Mouse (Mus musculus) embryonic facial prominence, embryonic 14.5 days (tissue): ENCODE results near the gene Abat. TPM values are rescaled to one million over a fixed set of nuclear protein-coding genes. Genes with fewer than 3 reads are reported as not detected.
A peak's percentile ranks its signal among the peaks of the same experiment; 100 is the strongest.
"Not testable (repeated sequence)": the region's sequence is repeated elsewhere in the genome, so short reads cannot be mapped to it uniquely, and the experiment has no call there.

Source experiments
- ATAC-seq: fragments of 200-750 bp; cut with Nextera tagmentation; 2 replicates; pipeline ENCODE4 v1.8.0; 2017; ENCODE audit warnings: low read depth, moderate number of reproducible peaks, moderate TSS enrichment
- DNase-seq: peaks from one replicate; pipeline ENCODE4 v3.0.0-alpha.2; 2015; ENCODE audit warnings: low spot score
- H3K27ac ChIP-seq: fragments of 300-500 bp; sonication (generic); replicated peaks from 2 replicates; pipeline ENCODE4 v1.5.1; 2014; ENCODE audit warnings: low read depth, mild to moderate bottlenecking, low read length, moderate library complexity
- H3K27me3 ChIP-seq: fragments of 300-500 bp; sonication (generic); replicated peaks from 2 replicates; pipeline ENCODE4 v1.6.1; 2014; ENCODE audit warnings: low read length; ENCODE audit not compliant: control insufficient read depth, insufficient read depth
- H3K36me3 ChIP-seq: fragments of 300-500 bp; sonication (generic); 2 replicates; pipeline ENCODE4 v1.6.1; 2014; ENCODE audit warnings: low read length, mixed read lengths; ENCODE audit not compliant: control insufficient read depth, insufficient read depth
- H3K4me1 ChIP-seq: fragments of 300-500 bp; sonication (generic); 2 replicates; pipeline ENCODE4 v1.6.1; 2014; ENCODE audit warnings: antibody characterized with exemption, low read length; ENCODE audit not compliant: control insufficient read depth, insufficient read depth
- H3K4me2 ChIP-seq: fragments of 300-500 bp; sonication (generic); 2 replicates; pipeline ENCODE4 v1.6.1; 2014; ENCODE audit warnings: low read depth, mild to moderate bottlenecking, low read length, moderate library complexity, mixed read lengths
- H3K4me3 ChIP-seq: fragments of 300-500 bp; sonication (generic); 2 replicates; pipeline ENCODE4 v1.5.1; 2014; ENCODE audit warnings: low read depth, mild to moderate bottlenecking, low read length
- H3K9ac ChIP-seq: fragments of 300-500 bp; sonication (generic); 2 replicates; pipeline ENCODE4 v1.6.1; 2014; ENCODE audit warnings: low read depth, mild to moderate bottlenecking, low read length, moderate library complexity, mixed read lengths
- H3K9me3 ChIP-seq: fragments of 300-500 bp; sonication (generic); 2 replicates; pipeline ENCODE4 v1.6.1; 2016; ENCODE audit warnings: low read length; ENCODE audit not compliant: control insufficient read depth
- WGBS: fragments of 180-500 bp; shearing (Covaris S2); extraction: QIAGEN DNeasy Blood & Tissue Kit; methylation state at CpG from one replicate; pipeline ENCODE4 v1.1.7; 2014; 5-methylcytosine and 5-hydroxymethylcytosine counted together
- polyA plus RNA-seq: library from polyadenylated mRNA; unstranded; fragments of >200 nt; fragmentation: Nextera tagmentation; extraction: Ambion mirVana; gene quantifications from 2 replicates; pipeline ENCODE4 v1.2.1, GENCODE M21; 2014

Gene Abat
- polyA plus RNA-seq, 1 experiment from 2014 or later = 18.0 TPM

DNA sequence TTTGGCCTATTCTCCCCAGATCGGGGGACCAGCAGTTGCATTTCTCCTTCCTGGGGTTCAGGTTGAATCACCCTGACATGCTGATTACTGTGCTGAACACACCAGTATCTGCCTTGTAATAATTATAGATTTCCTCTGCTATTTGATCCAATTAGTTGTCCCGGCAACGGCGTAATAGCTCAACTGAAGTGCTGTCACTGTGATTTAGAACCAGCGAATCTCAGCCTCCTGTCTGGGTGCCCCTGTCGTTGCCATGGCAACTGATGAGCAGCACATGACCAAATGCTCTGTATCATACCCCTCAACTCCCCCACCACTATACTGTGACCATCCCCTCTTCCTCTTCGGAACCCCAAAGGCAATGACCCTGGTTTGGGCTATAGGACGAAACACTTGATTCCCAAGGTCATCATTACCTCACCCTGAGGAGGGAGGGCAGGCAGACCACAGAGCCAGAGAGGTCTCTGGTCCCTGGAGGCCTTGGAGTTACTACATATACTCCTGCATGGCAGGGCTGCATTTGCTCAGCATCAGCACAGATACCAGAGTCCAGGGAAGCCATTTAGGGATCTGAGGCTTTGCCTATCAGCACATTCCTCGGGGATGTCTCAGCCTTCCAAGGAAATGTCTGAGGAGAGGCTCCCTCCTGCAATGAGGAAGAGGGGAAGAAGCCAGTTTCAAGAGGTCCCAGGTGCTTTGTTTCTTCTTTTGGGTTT lies 26.1 kb downstream of the Abat start:
- no peaks in the 10 kb centered on the region for H3K27me3 ChIP-seq
- DNase-seq (peak; percentile 74), ATAC-seq (peak; percentile 84)
- H3K27ac ChIP-seq = no peak overlapping the region; the same call in 1 of the 2 replicates
- H3K4me2 ChIP-seq = no peak overlapping the region
- H3K9me3 ChIP-seq = no peaks in the 10 kb centered on the region
- no peaks in the 10 kb centered on the region for H3K36me3 ChIP-seq
- peaks cover 23% of the 10 kb centered on the region for H3K4me1 ChIP-seq
- WGBS = 37% methylated on average over 9 of the region's 9 CpGs
- H3K4me3 ChIP-seq = no peak overlapping the region
- H3K9ac ChIP-seq = no peak overlapping the region

DNA sequence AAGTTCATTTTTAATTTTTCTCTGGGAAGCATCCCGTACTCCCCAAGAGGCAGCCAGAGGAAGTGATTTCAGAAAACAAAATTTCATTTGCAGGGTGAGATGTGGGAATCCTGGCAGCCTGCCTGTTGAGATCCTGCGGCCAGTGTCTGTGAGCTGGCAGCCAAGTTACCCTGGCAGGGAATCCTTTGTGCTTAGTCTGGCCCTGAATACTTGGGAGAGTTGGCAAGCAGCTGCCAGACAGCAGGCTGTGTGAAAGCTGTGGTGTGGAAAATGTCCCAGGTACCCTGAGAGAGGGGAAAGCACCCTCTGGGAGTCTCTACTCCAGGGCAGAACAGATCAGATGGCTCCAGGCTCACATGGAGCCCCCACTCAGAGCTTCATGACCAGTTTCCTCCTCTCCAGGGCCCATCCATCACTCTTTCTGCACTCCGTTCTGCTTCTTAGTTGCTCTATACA lies 27.7 kb downstream of the Abat start:
- no peaks in the 10 kb centered on the region for H3K36me3 ChIP-seq
- ATAC-seq (peak; percentile 69), DNase-seq (peak; percentile 86)
- H3K4me3 ChIP-seq = no peak overlapping the region
- H3K27ac ChIP-seq = peak overlapping the region; percentile 30
- no peak overlapping the region for H3K4me2 ChIP-seq
- H3K9me3 ChIP-seq = no peaks in the 10 kb centered on the region
- H3K4me1 ChIP-seq = peaks cover 23% of the 10 kb centered on the region
- H3K9ac ChIP-seq = no peak overlapping the region
- no peaks in the 10 kb centered on the region for H3K27me3 ChIP-seq
- 34% methylated on average over 3 of the region's 3 CpGs for WGBS

DNA sequence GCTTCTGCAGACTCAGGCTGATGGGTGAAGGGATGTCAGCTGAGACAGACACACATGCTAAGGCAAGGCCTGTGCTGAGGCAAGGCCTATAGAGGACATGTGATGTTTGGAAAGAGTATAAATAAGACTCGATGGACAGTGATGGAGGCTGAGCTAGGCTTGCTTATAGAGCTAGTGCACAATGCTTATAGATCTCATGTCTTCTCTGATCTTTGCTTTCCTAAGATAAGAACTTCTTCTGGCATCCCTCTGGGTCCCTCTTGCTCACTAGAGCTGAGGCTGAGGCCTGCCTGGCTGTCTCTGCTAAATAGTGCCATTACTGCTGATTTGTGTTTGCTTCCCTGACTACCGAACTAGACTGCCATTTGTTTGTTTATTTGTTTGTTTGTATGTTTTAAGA lies 34.6 kb downstream of the Abat start:
- no peak for DNase-seq
- Histone ChIP-seq H3K9ac (no peak overlapping the region), H3K36me3 (no peaks in the 10 kb centered on the region), H3K4me3 (no peak overlapping the region), H3K4me2 (no peak overlapping the region), H3K27ac (no peak overlapping the region), H3K9me3 (no peaks in the 10 kb centered on the region), H3K4me1 (no peaks in the 10 kb centered on the region), H3K27me3 (no peaks in the 10 kb centered on the region)
- ATAC-seq = no peak
- 93% methylated on average over 2 of the region's 2 CpGs for WGBS

DNA sequence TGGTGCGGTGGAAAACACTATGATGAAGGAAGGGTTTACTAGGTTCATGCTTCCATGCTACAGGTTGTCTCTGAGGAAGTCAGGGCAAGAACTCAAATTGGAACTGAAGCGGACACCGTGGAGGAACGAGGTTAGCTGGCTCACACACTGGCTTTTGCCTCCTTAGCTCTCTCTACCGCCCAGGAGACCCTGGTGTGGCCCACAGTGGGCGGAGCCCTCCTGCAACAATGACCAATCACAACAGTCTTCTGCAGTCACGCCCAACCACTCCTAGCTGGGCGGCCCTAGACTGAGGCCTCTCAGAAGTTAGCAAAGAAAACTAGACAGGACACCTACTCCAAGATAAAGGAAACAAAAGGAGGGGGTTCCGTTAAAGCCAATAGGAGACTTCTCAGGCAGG lies 36.3 kb downstream of the Abat start:
- H3K4me1 ChIP-seq = no peaks in the 10 kb centered on the region
- WGBS = 79% methylated on average over 9 of the region's 9 CpGs
- no peak for DNase-seq
- 0 out of 2 replicates have a peak, but pooled peaks cover 3% of the 10 kb centered on the region for H3K9me3 ChIP-seq
- no peak for ATAC-seq
- no peak overlapping the region for H3K27ac ChIP-seq
- no peak overlapping the region for H3K4me3 ChIP-seq
- H3K9ac ChIP-seq = no peak overlapping the region
- no peak overlapping the region for H3K4me2 ChIP-seq
- H3K27me3 ChIP-seq = no peaks in the 10 kb centered on the region
- no peaks in the 10 kb centered on the region for H3K36me3 ChIP-seq

DNA sequence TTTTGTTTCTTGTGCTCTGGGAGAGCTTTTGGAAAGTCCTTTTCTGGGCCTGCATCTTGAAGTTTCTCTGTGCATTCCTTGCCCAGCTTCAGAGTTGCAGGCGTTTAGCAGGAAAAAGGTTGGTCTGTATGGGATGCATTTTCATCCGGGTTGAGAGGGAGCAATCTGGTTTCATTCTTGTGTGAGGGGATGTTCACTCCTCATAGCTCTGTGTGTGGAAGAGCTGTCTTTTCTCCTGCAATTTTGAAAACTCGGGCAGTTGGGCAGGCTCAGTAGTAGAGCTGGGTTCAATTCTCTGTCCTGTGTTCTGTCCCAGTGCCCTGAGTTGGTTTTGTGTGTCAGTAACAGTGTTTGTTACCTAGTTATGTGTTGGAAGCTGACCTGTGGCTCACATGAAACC lies 41.1 kb downstream of the Abat start:
- Histone ChIP-seq H3K27me3 (no peaks in the 10 kb centered on the region), H3K4me1 (no peaks in the 10 kb centered on the region), H3K9ac (no peak overlapping the region), H3K36me3 (no peaks in the 10 kb centered on the region), H3K9me3 (peaks cover 20% of the 10 kb centered on the region), H3K4me2 (no peak overlapping the region), H3K27ac (no peak overlapping the region), H3K4me3 (no peak overlapping the region)
- DNase-seq (no peak), ATAC-seq (no peak)
- 77% methylated on average over 3 of the region's 3 CpGs for WGBS

- not testable (repeated sequence) for ATAC-seq, H3K4me3 ChIP-seq, H3K27ac ChIP-seq, H3K36me3 ChIP-seq, H3K27me3 ChIP-seq, H3K9ac ChIP-seq, H3K4me1 ChIP-seq, DNase-seq, H3K4me2 ChIP-seq
- WGBS = 100% methylated on average over 2 of the region's 2 CpGs
- H3K9me3 ChIP-seq = peaks cover 20% of the 10 kb centered on the region
Measured at GRCm38 (mm10) chr16:8554751-8555150, 41.5 kb downstream of the Abat start.

DNA sequence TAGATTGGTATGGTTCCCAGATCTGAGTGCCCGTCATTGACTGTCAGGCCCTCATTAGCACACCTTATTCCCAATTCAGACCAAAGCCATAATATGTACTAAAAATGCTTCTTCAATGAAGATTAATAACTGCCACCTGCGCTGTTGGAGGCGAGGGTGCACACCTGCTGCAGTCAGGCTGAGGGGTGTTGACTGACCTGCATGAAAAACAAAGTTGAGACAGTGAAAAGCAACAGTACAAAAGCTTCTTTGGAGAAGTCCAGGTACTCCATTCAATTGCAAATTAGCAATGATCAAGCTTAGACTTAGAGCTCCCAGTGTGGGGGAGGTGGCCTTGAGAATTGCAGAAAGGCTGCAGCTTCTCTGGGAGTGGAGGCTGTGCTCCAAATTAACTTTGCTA lies 42.1 kb downstream of the Abat start:
- H3K4me1 ChIP-seq, H3K4me3 ChIP-seq, DNase-seq, H3K36me3 ChIP-seq, H3K9ac ChIP-seq, H3K4me2 ChIP-seq, H3K27me3 ChIP-seq, ATAC-seq, H3K27ac ChIP-seq: not testable (repeated sequence)
- WGBS = 81% methylated on average over 3 of the region's 3 CpGs
- peaks cover 25% of the 10 kb centered on the region for H3K9me3 ChIP-seq

GRCm38 (mm10) chr16:8560079-8560478 lies 46.9 kb downstream of the Abat start:
- H3K27me3 ChIP-seq = no peaks in the 10 kb centered on the region
- ATAC-seq (no peak), DNase-seq (no peak)
- H3K27ac ChIP-seq = no peak overlapping the region
- peaks cover 22% of the 10 kb centered on the region for H3K9me3 ChIP-seq
- H3K36me3 ChIP-seq = no peaks in the 10 kb centered on the region
- H3K4me2 ChIP-seq = no peak overlapping the region
- H3K4me1 ChIP-seq = no peaks in the 10 kb centered on the region
- H3K9ac ChIP-seq = no peak overlapping the region
- no peak overlapping the region for H3K4me3 ChIP-seq
- WGBS = 96% methylated on average over 17 of the region's 17 CpGs

- not testable (repeated sequence) for ATAC-seq
Measured at GRCm38 (mm10) chr16:8561101-8561500, 47.9 kb downstream of the Abat start.

More at GRCm38 (mm10) chr16:8561101-8561500, 47.9 kb downstream of the Abat start:
- H3K4me2 ChIP-seq, H3K27me3 ChIP-seq, H3K4me1 ChIP-seq, DNase-seq, H3K9ac ChIP-seq, H3K4me3 ChIP-seq, H3K27ac ChIP-seq, H3K36me3 ChIP-seq: not testable (repeated sequence)
- 38% methylated on average over 4 of the region's 4 CpGs for WGBS
- H3K9me3 ChIP-seq = peaks cover 14% of the 10 kb centered on the region; the same call in 1 of the 2 replicates
